Mouse (Mus musculus) MEL (cell line): Measurements from ENCODE around the gene Ccna1.

Experiments used
- BHLHE40 ChIP-seq: IDR thresholded peaks from 2 replicates; pipeline ENCODE4 v1.6.1; 2012; ENCODE audit warnings: low read depth, mild to moderate bottlenecking, inconsistent platforms, low read length, improper control_type of control experiment, borderline replicate concordance
- CHD2 ChIP-seq: IDR thresholded peaks from 2 replicates; pipeline ENCODE4 v1.6.1; 2011; ENCODE audit warnings: low read length, improper control_type of control experiment
- CTCF ChIP-seq, 3 experiments: IDR thresholded peaks in 2 of 3; conservative IDR thresholded peaks in 1 of 3; 2 replicates each; pipeline ENCODE4 v1.5.1; 2011 to 2012; ENCODE audit warnings: low read length in 3 of 3, low read depth in 2 of 3, mild to moderate bottlenecking in 2 of 3, improper control_type of control experiment in 1 of 3, inconsistent platforms in 1 of 3, mixed read lengths in 1 of 3, moderate library complexity in 1 of 3; ENCODE audit not compliant: control insufficient read depth in 1 of 3, insufficient read depth in 1 of 3, poor library complexity in 1 of 3, severe bottlenecking in 1 of 3
- GATA1 ChIP-seq: IDR thresholded peaks from 2 replicates; pipeline ENCODE4 v1.6.1; 2011; ENCODE audit warnings: low read depth, low read length, improper control_type of control experiment
- HCFC1 ChIP-seq: IDR thresholded peaks from 2 replicates; pipeline ENCODE4 v1.6.1; 2012; ENCODE audit warnings: low read depth, mild to moderate bottlenecking, inconsistent platforms, low read length, improper control_type of control experiment, moderate library complexity
- MAFK ChIP-seq: IDR thresholded peaks from 2 replicates; pipeline ENCODE4 v1.6.1; 2011; ENCODE audit warnings: low read depth, mild to moderate bottlenecking, low read length, improper control_type of control experiment, borderline replicate concordance
- MYC ChIP-seq: IDR thresholded peaks from 2 replicates; pipeline ENCODE4 v1.6.1; 2011; ENCODE audit warnings: low read depth, mild to moderate bottlenecking, low read length, improper control_type of control experiment, moderate library complexity
- POLR2A ChIP-seq, 2 experiments: IDR thresholded peaks; 2 replicates each; pipeline ENCODE4 v1.6.1; 2011 to 2012; ENCODE audit warnings: low read length in 2 of 2, mild to moderate bottlenecking in 2 of 2, control low read depth in 1 of 2, improper control_type of control experiment in 1 of 2, low read depth in 1 of 2, moderate library complexity in 1 of 2; ENCODE audit not compliant: control insufficient read depth in 1 of 2, insufficient read depth in 1 of 2, poor library complexity in 1 of 2
- POLR2AphosphoS5 ChIP-seq: IDR thresholded peaks from 2 replicates; pipeline ENCODE4 v1.6.1; 2012; ENCODE audit warnings: low read depth, borderline replicate concordance, mild to moderate bottlenecking, inconsistent platforms, low read length, moderate library complexity, mixed read lengths
- RCOR1 ChIP-seq: IDR thresholded peaks from 2 replicates; pipeline ENCODE4 v1.6.1; 2012; ENCODE audit warnings: low read depth, mild to moderate bottlenecking, inconsistent platforms, low read length, improper control_type of control experiment
- TAL1 ChIP-seq: IDR thresholded peaks from 2 replicates; pipeline ENCODE4 v1.6.1; 2012; ENCODE audit warnings: mild to moderate bottlenecking, inconsistent platforms, low read length, moderate library complexity, mixed read lengths
- TCF12 ChIP-seq: IDR thresholded peaks from 2 replicates; pipeline ENCODE4 v1.6.1; 2014; ENCODE audit warnings: low read depth, mild to moderate bottlenecking, inconsistent platforms, low read length, improper control_type of control experiment, moderate library complexity
- ZKSCAN1 ChIP-seq: IDR thresholded peaks from 2 replicates; pipeline ENCODE4 v1.6.1; 2012; ENCODE audit warnings: low read depth, mild to moderate bottlenecking, inconsistent platforms, low read length, improper control_type of control experiment, moderate library complexity
- ZNF384 ChIP-seq: IDR thresholded peaks from 2 replicates; pipeline ENCODE4 v1.6.1; 2012; ENCODE audit warnings: low read depth, mild to moderate bottlenecking, inconsistent platforms, low read length, improper control_type of control experiment

- TF ChIP-seq ZKSCAN1 (no peak), GATA1 (no peak), CTCF (IDR thresholded peaks at IDR 0.05 in 2 of 3, conservative IDR thresholded peaks at IDR 0.05 in 1 of 3; ENCODE audit: control insufficient read depth in 1 of 3, insufficient read depth in 1 of 3, low read depth in 2 of 3, low read length in 3 of 3, poor library complexity in 1 of 3, severe bottlenecking in 1 of 3) (no peak), POLR2A (IDR thresholded peaks at IDR 0.05; ENCODE audit: control insufficient read depth in 1 of 2, insufficient read depth in 1 of 2, low read depth in 1 of 2, low read length in 2 of 2, poor library complexity in 1 of 2) (no peak), TCF12 (no peak), CHD2 (no peak), POLR2AphosphoS5 (no peak), BHLHE40 (no peak), ZNF384 (no peak), MYC (no peak), MAFK (no peak), HCFC1 (no peak), TAL1 (no peak), RCOR1 (no peak)
Observed at GRCm38 (mm10) chr3:55011681-55012080, 43.6 kb downstream of the Ccna1 start.
